Mouse (Mus musculus): ENCODE measurements around the gene Otulin. TPM values are rescaled to one million over a fixed set of nuclear protein-coding genes. Genes with fewer than 3 reads are reported as not detected.

Otulin gene
- total and polyA plus RNA-seq, 3 experiments, result 65.5 to 70.6 TPM; not detected in 1

DNA sequence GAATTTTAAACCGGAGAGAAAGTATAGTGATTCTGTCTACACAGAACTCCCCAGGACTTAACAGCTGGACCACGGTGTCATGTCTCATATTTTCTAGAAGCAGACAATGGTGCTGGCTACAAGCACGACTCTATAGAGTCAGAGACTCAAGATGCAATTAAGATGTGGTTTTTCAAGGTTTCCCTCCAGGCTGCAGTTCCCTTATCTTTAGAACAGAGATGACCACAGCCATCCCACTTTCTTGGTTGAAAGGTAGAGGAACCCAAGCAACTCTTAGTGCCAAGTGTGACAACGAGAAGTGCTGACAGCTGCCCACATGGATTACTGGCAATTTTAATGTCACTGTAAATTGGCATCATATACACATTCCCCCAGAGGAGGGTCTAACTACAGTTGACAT lies 20.9 kb downstream of the Otulin start:
- 0 out of 2 replicates have a peak, but pooled peaks cover 2% of the 10 kb centered on the region for H3K79me2 ChIP-seq (ENCODE audit: control insufficient read depth, insufficient read depth, low read length, poor library complexity)
- H3K9ac ChIP-seq (ENCODE audit: control insufficient read depth, low read depth, low read length, poor library complexity, severe bottlenecking), result no peak overlapping the region
- H3K9me3 ChIP-seq (replicated peaks; ENCODE audit: insufficient read depth, low read length), result no peaks in the 10 kb centered on the region
- H3K27ac ChIP-seq (ENCODE audit: control insufficient read depth, low read depth, low read length), result no peak overlapping the region
- no peaks in the 10 kb centered on the region for H3K27me3 ChIP-seq (ENCODE audit: control insufficient read depth in 1 of 2, insufficient read depth in 2 of 2, low read length in 2 of 2)
- peak; percentile 49 for DNase-seq (ENCODE audit: low read depth, low spot score)
- TF ChIP-seq ZMIZ1 (IDR thresholded peaks at IDR 0.05; ENCODE audit: low read depth, low read length) (no peak), USF2 (IDR thresholded peaks at IDR 0.05; ENCODE audit: borderline replicate concordance in 1 of 2, insufficient read depth in 1 of 2, low read depth in 1 of 2, low read length in 2 of 2) (no peak), EP300 (IDR thresholded peaks at IDR 0.05; ENCODE audit: low read depth in 1 of 2, low read length in 2 of 2) (0 out of 4 replicates have a peak, but pooled peaks of 1 of the 2 experiments have one; percentile 10), RAD21 (IDR thresholded peaks at IDR 0.05; ENCODE audit: low read depth, low read length) (no peak), ELF1 (IDR thresholded peaks at IDR 0.05; ENCODE audit: low read depth, low read length) (no peak)
- no peak overlapping the region for H3K4me3 ChIP-seq (ENCODE audit: control insufficient read depth in 1 of 2, insufficient read depth in 1 of 2, low read depth in 2 of 2, low read length in 2 of 2)
- no peaks in the 10 kb centered on the region for H3K4me1 ChIP-seq (ENCODE audit: control insufficient read depth in 1 of 2, insufficient read depth in 2 of 2, low read length in 2 of 2)
- peaks cover 4 to 30% of the 10 kb centered on the region in 2 experiments for H3K36me3 ChIP-seq (ENCODE audit: control insufficient read depth in 1 of 2, insufficient read depth in 2 of 2, low read length in 2 of 2)

DNA sequence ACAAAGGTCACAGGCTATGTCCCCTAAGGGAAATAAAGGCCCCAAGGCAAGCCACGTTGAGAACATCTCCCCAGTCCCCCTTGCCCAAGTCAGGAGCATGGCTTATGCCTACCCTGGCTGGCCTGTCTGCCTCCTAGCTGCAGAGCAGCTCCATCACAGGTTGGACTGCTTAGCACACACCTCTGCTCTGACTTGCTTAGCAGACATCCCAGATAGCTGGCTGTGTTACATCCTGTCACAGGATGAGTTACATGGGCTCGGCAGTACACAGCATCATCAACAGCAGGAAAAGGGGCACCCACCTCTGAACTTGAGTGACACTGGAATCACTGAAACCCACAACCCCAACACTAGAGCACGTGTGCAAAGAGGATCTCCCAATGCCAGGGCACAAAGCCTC lies 25.2 kb downstream of the Otulin start:
- H3K4me1 ChIP-seq (ENCODE audit: control insufficient read depth in 1 of 2, insufficient read depth in 2 of 2, low read length in 2 of 2), result no peaks in the 10 kb centered on the region
- H3K79me2 ChIP-seq (ENCODE audit: control insufficient read depth, insufficient read depth, low read length, poor library complexity), result 0 out of 2 replicates have a peak, but pooled peaks cover 2% of the 10 kb centered on the region
- peaks cover 4 to 31% of the 10 kb centered on the region in 2 experiments for H3K36me3 ChIP-seq (ENCODE audit: control insufficient read depth in 1 of 2, insufficient read depth in 2 of 2, low read length in 2 of 2)
- no peak overlapping the region for H3K9ac ChIP-seq (ENCODE audit: control insufficient read depth, low read depth, low read length, poor library complexity, severe bottlenecking)
- no peaks in the 10 kb centered on the region for H3K27me3 ChIP-seq (ENCODE audit: control insufficient read depth in 1 of 2, insufficient read depth in 2 of 2, low read length in 2 of 2)
- no peak for DNase-seq (ENCODE audit: low read depth, low spot score)
- H3K4me3 ChIP-seq (ENCODE audit: control insufficient read depth in 1 of 2, insufficient read depth in 1 of 2, low read depth in 2 of 2, low read length in 2 of 2), result no peak overlapping the region
- TF ChIP-seq HCFC1 (IDR thresholded peaks at IDR 0.05; ENCODE audit: low read depth, low read length) (no peak), USF2 (IDR thresholded peaks at IDR 0.05; ENCODE audit: borderline replicate concordance in 1 of 2, insufficient read depth in 1 of 2, low read depth in 1 of 2, low read length in 2 of 2) (no peak), ETS1 (IDR thresholded peaks at IDR 0.05; ENCODE audit: low read depth, low read length) (no peak), ELF1 (IDR thresholded peaks at IDR 0.05; ENCODE audit: low read depth, low read length) (no peak), RAD21 (IDR thresholded peaks at IDR 0.05; ENCODE audit: low read depth, low read length) (no peak), ZMIZ1 (IDR thresholded peaks at IDR 0.05; ENCODE audit: low read depth, low read length) (no peak), CHD2 (IDR thresholded peaks at IDR 0.05; ENCODE audit: low read length) (no peak), MYB (IDR thresholded peaks at IDR 0.05; ENCODE audit: low read depth, low read length) (no peak), TCF12 (IDR thresholded peaks at IDR 0.05; ENCODE audit: low read depth, low read length) (no peak), CTCF (IDR thresholded peaks at IDR 0.05 in 2 of 3, conservative IDR thresholded peaks at IDR 0.05 in 1 of 3; ENCODE audit: control insufficient read depth in 1 of 3, insufficient read depth in 1 of 3, low read depth in 2 of 3, low read length in 3 of 3, poor library complexity in 1 of 3, severe bottlenecking in 1 of 3) (no peak), NELFE (IDR thresholded peaks at IDR 0.05; ENCODE audit: low read depth, low read length) (no peak), ZNF384 (IDR thresholded peaks at IDR 0.05; ENCODE audit: low read depth, low read length) (no peak), GATA1 (IDR thresholded peaks at IDR 0.05; ENCODE audit: low read depth, low read length) (no peak), POLR2AphosphoS5 (IDR thresholded peaks at IDR 0.05; ENCODE audit: borderline replicate concordance, low read depth, low read length) (no peak)
- H3K9me3 ChIP-seq (replicated peaks; ENCODE audit: insufficient read depth, low read length), result no peaks in the 10 kb centered on the region
- no peak overlapping the region for H3K27ac ChIP-seq (ENCODE audit: control insufficient read depth, low read depth, low read length)

All from MEL (cell line).